Mouse (Mus musculus) layer of hippocampus, adult 2 months (tissue): Measurements from ENCODE around the gene Gatd1. TPM values are rescaled to one million over a fixed set of nuclear protein-coding genes. Genes with fewer than 3 reads are reported as not detected.
A peak's percentile ranks its signal among the peaks of the same experiment; 100 is the strongest.
"Not testable (repeated sequence)": the region's sequence is repeated elsewhere in the genome, so short reads cannot be mapped to it uniquely, and the experiment has no call there.

Experiments used
- DNase-seq, 2 experiments: peaks; one replicate each; pipeline ENCODE4 v3.0.0; 2022; ENCODE audit warnings: low spot score in 2 of 2
- H3K27ac ChIP-seq: fragments of 200-600 bp; 2 replicates; pipeline ENCODE4 v1.8.1; 2022
- H3K4me3 ChIP-seq: fragments of 200-600 bp; 2 replicates; pipeline ENCODE4 v1.8.1; 2022; ENCODE audit warnings: mild to moderate bottlenecking
- CTCF ChIP-seq: fragments of 200-600 bp; conservative IDR thresholded peaks from 2 replicates; pipeline ENCODE4 v1.8.1; 2022; ENCODE audit warnings: antibody characterized with exemption, mild to moderate bottlenecking, moderate library complexity
- total RNA-seq, 2 experiments: library from RNA; stranded (reverse); gene quantifications; 2 replicates each; pipeline ENCODE4 v1.2.3; 2021

Gatd1 gene
- total RNA-seq, 2 experiments from 2014 or later: 42.1 to 45.1 TPM

- Histone ChIP-seq H3K27ac (peak within 1 kb of the TSS; percentile 90), H3K4me3 (peak within 1 kb of the TSS; percentile 63)
- peak; percentile 49 for TF ChIP-seq CTCF
- DNase-seq: peak; percentile 89
Observed at GRCm38 (mm10) chr7:141454967-141455551, 41.1 kb upstream of the Gatd1 start, which contains the start of gene Pnpla2. Pnpla2 (plus strand) TSS chr7:141455198.

- Histone ChIP-seq H3K4me3 (no peak overlapping the region), H3K27ac (no peak overlapping the region)
- no peak for DNase-seq
- no peak for TF ChIP-seq CTCF
Observed at GRCm38 (mm10) chr7:141453636-141454035, 39.7 kb upstream of the Gatd1 start.

- Histone ChIP-seq H3K4me3 (no peak overlapping the region), H3K27ac (no peak overlapping the region)
- TF ChIP-seq CTCF: no peak
- no peak for DNase-seq
Observed at GRCm38 (mm10) chr7:141451928-141452327, 38.0 kb upstream of the Gatd1 start.

GRCm38 (mm10) chr7:141447110-141447991 is 33.4 kb upstream of the Gatd1 start, which contains the start of gene Rplp2:
Rplp2 (plus strand) TSS chr7:141447370.
- Histone ChIP-seq H3K27ac (peak within 1 kb of the TSS; percentile 100), H3K4me3 (peak within 1 kb of the TSS; percentile 97)
- TF ChIP-seq CTCF: peak; percentile 21
- peak; percentile 93 to 95 for DNase-seq

- not testable (repeated sequence) for H3K4me3 ChIP-seq, DNase-seq, H3K27ac ChIP-seq
Observed at GRCm38 (mm10) chr7:141446374-141446773, 32.4 kb upstream of the Gatd1 start.

- peak within 1 kb of the TSS; percentile 34 for H3K4me3 ChIP-seq
- H3K27ac ChIP-seq: no peak within 1 kb of the TSS
- no peak for DNase-seq
- TF ChIP-seq CTCF: no peak
Observed at GRCm38 (mm10) chr7:141443828-141444237, 29.9 kb upstream of the Gatd1 start, which contains the start of gene Pidd1. Pidd1 (minus strand) TSS chr7:141444025.

- peak; percentile 45 for TF ChIP-seq CTCF
- H3K27ac ChIP-seq: no peak overlapping the region
- no peak for DNase-seq
- peak overlapping the region; percentile 34 for H3K4me3 ChIP-seq
Observed at GRCm38 (mm10) chr7:141443081-141443821, 29.3 kb upstream of the Gatd1 start.

GRCm38 (mm10) chr7:141442199-141442598 is 28.3 kb upstream of the Gatd1 start:
- Histone ChIP-seq H3K27ac (no peak overlapping the region), H3K4me3 (no peak overlapping the region)
- TF ChIP-seq CTCF: no peak
- DNase-seq: no peak

GRCm38 (mm10) chr7:141441460-141441859 is 27.5 kb upstream of the Gatd1 start:
- H3K4me3 ChIP-seq: no peak overlapping the region
- no peak overlapping the region for H3K27ac ChIP-seq
- TF ChIP-seq CTCF: no peak
- DNase-seq: no peak

- no peak overlapping the region for H3K4me3 ChIP-seq
- DNase-seq: peak in 1 of 2 experiments; percentile 62
- H3K27ac ChIP-seq: no peak overlapping the region
- TF ChIP-seq CTCF: peak; percentile 87
Observed at GRCm38 (mm10) chr7:141440613-141441012, 26.7 kb upstream of the Gatd1 start.

- TF ChIP-seq CTCF: no peak
- Histone ChIP-seq H3K27ac (no peak overlapping the region), H3K4me3 (no peak overlapping the region)
- no peak for DNase-seq
Observed at GRCm38 (mm10) chr7:141439811-141440210, 25.9 kb upstream of the Gatd1 start.

GRCm38 (mm10) chr7:141439140-141439679 is 25.3 kb upstream of the Gatd1 start:
- DNase-seq: no peak
- H3K4me3 ChIP-seq: no peak overlapping the region
- TF ChIP-seq CTCF: no peak
- no peak overlapping the region for H3K27ac ChIP-seq
